Mouse (Mus musculus) cerebellum, adult 2 months (tissue): ENCODE data around the gene Slc25a13. TPM values are rescaled to one million over a fixed set of nuclear protein-coding genes. Genes with fewer than 3 reads are reported as not detected.

Experiments
- DNase-seq, 2 experiments: peaks; one replicate each; pipeline ENCODE4 v3.0.0; 2021
- H3K27ac ChIP-seq: fragments of 200-500 bp; 2 replicates; pipeline ENCODE4 v1.5.1; 2012; ENCODE audit warnings: low read length, control low read depth, inconsistent platforms; ENCODE audit not compliant: insufficient read depth
- H3K27me3 ChIP-seq: fragments of 200-500 bp; 2 replicates; pipeline ENCODE4 v1.6.1; 2012; ENCODE audit warnings: inconsistent platforms, mild to moderate bottlenecking, low read length, moderate library complexity; ENCODE audit not compliant: control insufficient read depth, insufficient read depth
- H3K4me1 ChIP-seq: fragments of 200-500 bp; 2 replicates; pipeline ENCODE4 v1.6.1; 2011; ENCODE audit warnings: low read length; ENCODE audit not compliant: control insufficient read depth, insufficient read depth
- H3K4me3 ChIP-seq: fragments of 200-500 bp; replicated peaks from 2 replicates; pipeline ENCODE3; 2011; ENCODE audit warnings: mild to moderate bottlenecking, low read depth, low read length, control low read depth; ENCODE audit not compliant: insufficient read depth
- CTCF ChIP-seq: fragments of 200-500 bp; IDR thresholded peaks from 2 replicates; pipeline ENCODE4 v1.5.1; 2011; ENCODE audit warnings: low read depth, mild to moderate bottlenecking, control low read depth, low read length, moderate library complexity, borderline replicate concordance; ENCODE audit not compliant: insufficient read depth
- POLR2A ChIP-seq: fragments of 200-500 bp; IDR thresholded peaks from 2 replicates; pipeline ENCODE4 v1.6.1; 2011; ENCODE audit warnings: low read length, control low read depth, borderline replicate concordance; ENCODE audit not compliant: insufficient read depth
- WGBS: fragments of 180-500 bp; shearing (Covaris S2); methylation state at CpG from one replicate; pipeline ENCODE4 v1.1.7; 2018; 5-methylcytosine and 5-hydroxymethylcytosine counted together
- polyA plus RNA-seq: library from polyadenylated mRNA; depleted of rRNA; stranded (reverse); fragments of >200 nt; gene quantifications from 2 replicates; pipeline ENCODE4 v1.2.3, GENCODE M21; 2012

Slc25a13 gene
- polyA plus RNA-seq, 1 experiment: 5.8 TPM

DNA sequence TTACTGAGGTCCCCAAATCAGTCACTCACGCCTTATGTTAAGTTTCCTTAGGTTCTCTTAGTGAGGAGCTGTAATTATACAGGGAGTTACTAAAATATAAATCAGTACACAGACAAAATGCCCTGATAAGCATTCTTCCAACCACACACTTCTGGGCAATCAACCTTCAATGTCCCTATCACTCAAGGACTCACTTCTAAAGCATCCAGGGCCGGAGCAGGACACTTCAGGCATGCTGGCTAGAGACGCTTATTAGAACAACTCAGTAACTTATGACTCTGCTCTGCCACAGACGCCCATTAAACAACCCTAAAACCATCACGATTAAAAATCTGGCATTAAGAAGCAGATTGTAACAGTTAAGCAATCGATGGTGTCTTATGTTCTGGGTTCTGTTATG lies 19.6 kb downstream of the Slc25a13 start:
- TF ChIP-seq CTCF: no peak
- no peak for TF ChIP-seq POLR2A
- 75% methylated on average over 6 of the region's 6 CpGs for WGBS
- Histone ChIP-seq H3K4me3 (no peak overlapping the region), H3K27me3 (no peaks in the 10 kb centered on the region), H3K4me1 (no peaks in the 10 kb centered on the region), H3K27ac (no peak overlapping the region)
- DNase-seq: no peak

GRCm38 (mm10) chr6:6196527-6196926 lies 20.4 kb downstream of the Slc25a13 start:
- Histone ChIP-seq H3K27me3 (no peaks in the 10 kb centered on the region), H3K4me1 (no peaks in the 10 kb centered on the region), H3K27ac (no peak overlapping the region), H3K4me3 (no peak overlapping the region)
- TF ChIP-seq POLR2A (no peak), CTCF (no peak)
- WGBS: 75% methylated on average over 4 of the region's 4 CpGs
- no peak for DNase-seq

DNA sequence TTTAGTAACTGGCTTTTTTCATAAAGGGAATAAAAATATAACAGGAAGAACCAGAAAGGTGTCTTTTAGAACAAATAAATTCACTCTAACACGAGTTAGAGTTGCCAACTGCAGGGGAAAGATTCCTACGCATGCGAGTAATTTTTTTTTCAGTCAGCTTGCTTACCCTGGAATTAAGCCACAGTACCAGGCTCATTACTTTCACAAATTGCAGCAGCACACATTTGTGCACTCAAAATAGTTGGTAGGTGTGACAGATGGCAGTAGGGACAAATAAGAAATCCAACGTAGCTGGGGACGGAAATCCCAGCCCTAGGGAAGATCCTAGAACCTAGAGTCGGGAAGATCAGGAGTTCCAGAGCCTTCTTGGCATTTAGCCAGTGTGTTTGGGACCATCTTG lies 22.1 kb downstream of the Slc25a13 start:
- DNase-seq: peak in 1 of 2 experiments; percentile 22
- 32% methylated on average over 6 of the region's 6 CpGs for WGBS

DNA sequence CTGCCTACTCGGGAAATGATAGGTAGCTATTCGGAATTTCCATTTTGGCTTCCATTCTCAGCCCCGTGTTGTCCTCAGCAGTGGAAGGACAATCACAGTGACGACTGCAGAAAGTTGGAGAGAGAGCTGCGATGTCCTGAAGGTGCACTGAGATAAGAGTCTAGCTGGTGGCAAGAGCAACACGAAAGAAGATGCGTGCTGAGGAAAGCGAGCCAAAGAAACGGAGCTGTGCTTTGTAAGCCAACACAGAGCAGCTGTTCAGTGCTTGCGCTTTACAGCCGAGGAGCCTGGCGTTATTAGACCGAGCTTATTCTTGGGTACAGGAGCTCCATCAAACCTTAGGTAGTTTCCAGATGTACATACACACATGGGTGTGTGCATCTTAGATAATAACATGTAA lies 23.1 kb downstream of the Slc25a13 start:
- no peak for DNase-seq
- H3K27me3 ChIP-seq: no peaks in the 10 kb centered on the region
- 51% methylated on average over 13 of the region's 13 CpGs for WGBS
- no peaks in the 10 kb centered on the region for H3K4me1 ChIP-seq
- H3K27ac ChIP-seq: no peak overlapping the region
- H3K4me3 ChIP-seq: no peak overlapping the region
- no peak for TF ChIP-seq POLR2A
- no peak for TF ChIP-seq CTCF

More for the DNA sequence above, 22.1 kb downstream of the Slc25a13 start:
- TF ChIP-seq CTCF (no peak), POLR2A (no peak)
- no peak overlapping the region for H3K4me3 ChIP-seq
- H3K4me1 ChIP-seq: no peaks in the 10 kb centered on the region
- no peaks in the 10 kb centered on the region for H3K27me3 ChIP-seq
- H3K27ac ChIP-seq: no peak overlapping the region

DNA sequence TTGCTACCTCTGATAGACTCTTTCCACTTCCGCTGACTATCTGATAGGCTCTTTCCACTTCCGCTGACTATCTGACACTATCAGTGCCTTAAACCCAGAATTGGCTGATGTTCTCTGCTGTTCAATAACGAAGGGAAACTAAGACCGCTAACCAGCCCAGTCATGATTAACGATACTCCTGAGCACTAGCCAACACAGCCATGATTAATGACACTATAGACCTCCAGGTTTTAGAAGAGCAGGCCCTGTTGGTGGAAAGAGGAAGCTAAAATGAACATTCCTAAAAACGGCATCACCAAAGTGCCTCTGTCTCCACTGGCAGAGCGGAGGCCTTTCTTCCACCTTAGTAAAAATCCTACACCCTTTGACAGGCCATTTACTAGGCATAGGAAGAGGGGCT lies 24.6 kb downstream of the Slc25a13 start:
- no peaks in the 10 kb centered on the region for H3K27me3 ChIP-seq
- TF ChIP-seq POLR2A: no peak
- no peak for TF ChIP-seq CTCF
- no peaks in the 10 kb centered on the region for H3K4me1 ChIP-seq
- no peak overlapping the region for H3K4me3 ChIP-seq
- DNase-seq: no peak
- peak overlapping the region; percentile 23; the same call in 1 of the 2 replicates for H3K27ac ChIP-seq
- 92% methylated on average over 7 of the region's 7 CpGs for WGBS

- Histone ChIP-seq H3K27ac (peak overlapping the region; percentile 23; the same call in 1 of the 2 replicates), H3K4me1 (no peaks in the 10 kb centered on the region), H3K27me3 (no peaks in the 10 kb centered on the region), H3K4me3 (no peak overlapping the region)
- 67% methylated on average over 8 of the region's 8 CpGs for WGBS
- TF ChIP-seq CTCF (no peak), POLR2A (no peak)
- peak in 1 of 2 experiments; percentile 34 for DNase-seq
Measured at GRCm38 (mm10) chr6:6191596-6192337, 25.2 kb downstream of the Slc25a13 start.

DNA sequence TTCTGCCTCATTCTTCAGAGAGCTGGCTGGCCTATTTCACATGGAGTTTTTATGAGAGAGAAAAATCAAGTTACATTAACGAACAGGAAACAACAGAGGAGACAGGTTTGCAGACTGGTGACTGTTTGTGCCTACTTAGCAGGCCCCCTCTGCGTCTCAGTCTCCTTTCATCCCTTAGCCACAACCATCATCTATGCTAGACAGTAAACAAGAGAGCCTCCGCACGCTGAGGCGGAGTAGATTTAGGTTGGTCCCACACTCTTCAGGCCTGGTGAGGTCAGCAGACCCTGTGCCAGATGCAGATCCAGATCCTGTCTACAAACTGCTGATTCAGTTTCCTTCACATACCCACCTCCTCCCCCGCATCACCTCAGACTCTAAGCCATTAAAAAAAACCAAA lies 28.0 kb downstream of the Slc25a13 start:
- WGBS: 90% methylated on average over 6 of the region's 6 CpGs
- Histone ChIP-seq H3K27ac (no peak overlapping the region), H3K4me1 (no peaks in the 10 kb centered on the region), H3K27me3 (no peaks in the 10 kb centered on the region), H3K4me3 (no peak overlapping the region)
- TF ChIP-seq CTCF: no peak
- no peak for TF ChIP-seq POLR2A
- no peak for DNase-seq

- no peak for DNase-seq
- H3K27ac ChIP-seq: no peak overlapping the region
- WGBS: 89% methylated on average over 4 of the region's 4 CpGs
- TF ChIP-seq CTCF: no peak
- H3K4me3 ChIP-seq: no peak overlapping the region
- no peaks in the 10 kb centered on the region for H3K27me3 ChIP-seq
- H3K4me1 ChIP-seq: no peaks in the 10 kb centered on the region; the same call in 1 of the 2 replicates
Measured at GRCm38 (mm10) chr6:6186468-6186867, 30.5 kb downstream of the Slc25a13 start.
